Mouse (Mus musculus) gonadal fat pad, adult 2 months (tissue): ENCODE data around the gene Zfyve28. TPM values are rescaled to one million over a fixed set of nuclear protein-coding genes. Genes with fewer than 3 reads are reported as not detected.

ENCODE experiments used
- DNase-seq: peaks from one replicate; pipeline ENCODE4 v3.0.0-alpha.2; 2012; ENCODE audit warnings: low read depth
- polyA plus RNA-seq: library from polyadenylated mRNA; depleted of rRNA; stranded (reverse); fragments of >200 nt; gene quantifications from 2 replicates; pipeline ENCODE4 v1.2.3, GENCODE M21; 2012

Zfyve28 gene
- polyA plus RNA-seq, 1 experiment, result 5.1 TPM

GRCm38 (mm10) chr5:34286516-34286915 lies 1.7 kb downstream of the Zfyve28 start:
- DNase-seq, result no peak

GRCm38 (mm10) chr5:34285285-34285684 lies 3.0 kb downstream of the Zfyve28 start:
- DNase-seq, result no peak

- DNase-seq, result no peak
These were observed 4.0 kb downstream of the Zfyve28 start for GRCm38 (mm10) chr5:34284156-34284750.

- DNase-seq, result no peak
These were observed 4.9 kb downstream of the Zfyve28 start for GRCm38 (mm10) chr5:34283355-34283754.

GRCm38 (mm10) chr5:34280976-34281375 lies 7.3 kb downstream of the Zfyve28 start:
- DNase-seq, result no peak

- no peak for DNase-seq
These were observed 9.0 kb downstream of the Zfyve28 start for GRCm38 (mm10) chr5:34279214-34279613.

GRCm38 (mm10) chr5:34278058-34278457 lies 10.2 kb downstream of the Zfyve28 start:
- no peak for DNase-seq

- DNase-seq, result no peak
These were observed 11.5 kb downstream of the Zfyve28 start for GRCm38 (mm10) chr5:34276746-34277145.

- no peak for DNase-seq
These were observed 12.1 kb downstream of the Zfyve28 start for GRCm38 (mm10) chr5:34276191-34276590.

GRCm38 (mm10) chr5:34274676-34275293 lies 13.5 kb downstream of the Zfyve28 start:
- no peak for DNase-seq

- no peak for DNase-seq
These were observed 14.0 kb downstream of the Zfyve28 start for GRCm38 (mm10) chr5:34274268-34274667.

- no peak for DNase-seq
These were observed 15.0 kb downstream of the Zfyve28 start for GRCm38 (mm10) chr5:34273251-34273681.

- no peak for DNase-seq
These were observed 16.5 kb downstream of the Zfyve28 start for GRCm38 (mm10) chr5:34271743-34272142.

GRCm38 (mm10) chr5:34269921-34270465 lies 18.3 kb downstream of the Zfyve28 start:
- no peak for DNase-seq

- DNase-seq, result no peak
These were observed 18.9 kb downstream of the Zfyve28 start for GRCm38 (mm10) chr5:34269197-34269920.

GRCm38 (mm10) chr5:34266065-34266464 lies 22.2 kb downstream of the Zfyve28 start:
- DNase-seq, result no peak

- no peak for DNase-seq
These were observed 29.0 kb downstream of the Zfyve28 start for GRCm38 (mm10) chr5:34259172-34259816.

- no peak for DNase-seq
These were observed 33.1 kb downstream of the Zfyve28 start for GRCm38 (mm10) chr5:34255189-34255588.

- no peak for DNase-seq
These were observed 33.9 kb downstream of the Zfyve28 start for GRCm38 (mm10) chr5:34254309-34254708.

GRCm38 (mm10) chr5:34252967-34253519 lies 35.2 kb downstream of the Zfyve28 start:
- no peak for DNase-seq

- DNase-seq, result no peak
These were observed 35.8 kb downstream of the Zfyve28 start for GRCm38 (mm10) chr5:34252307-34252966.
